Mouse (Mus musculus): ENCODE results near the gene Spdye4a.
A peak's percentile ranks its signal among the peaks of the same experiment; 100 is the strongest.

- TF ChIP-seq CHD2 (IDR thresholded peaks at IDR 0.05; ENCODE audit: low read length) (0 out of 2 replicates have a peak, but pooled peaks have one; percentile 34), MAX (IDR thresholded peaks at IDR 0.05; ENCODE audit: low read length) (peak; percentile 48; the same call in 1 of the 2 replicates), POLR2A (IDR thresholded peaks at IDR 0.05; ENCODE audit: low read depth, low read length) (peak; percentile 84), E2F4 (IDR thresholded peaks at IDR 0.05; ENCODE audit: insufficient replicate concordance, low read depth, low read length) (no peak)
These were observed 42.9 kb upstream of the Spdye4a start, which contains the start of gene Zfp316 for GRCm38 (mm10) chr5:143269363-143270150.

Data from CH12.LX (cell line).